1 mouse cellular context compared by ENCODE assay signal in the genomic region with DNA sequence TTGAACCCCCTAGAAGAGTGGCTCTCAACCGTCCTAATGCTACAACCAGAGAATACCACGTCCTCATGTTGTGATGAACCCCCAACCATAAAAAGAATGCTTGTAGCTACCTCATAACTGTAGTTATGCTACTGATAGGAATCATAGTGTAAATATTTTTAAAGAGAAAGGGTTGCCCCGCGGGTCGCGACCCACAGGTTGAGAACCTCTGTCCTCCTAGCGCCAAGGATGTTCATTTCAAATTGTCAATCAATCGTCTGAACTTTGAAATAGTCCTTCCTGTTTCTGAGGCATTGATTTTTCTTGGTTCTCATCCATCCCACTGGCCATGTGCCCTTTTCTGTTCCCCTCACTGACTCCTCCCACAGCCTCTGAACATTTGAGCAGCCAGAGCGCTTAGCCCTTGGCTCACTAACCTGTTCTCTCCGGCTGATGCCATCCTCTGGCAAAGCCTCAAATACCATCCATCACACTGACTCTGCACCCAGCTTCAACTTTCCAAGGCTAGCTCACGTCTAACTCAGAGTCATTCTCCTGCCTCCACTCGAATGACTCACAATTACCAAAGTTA.
TF ChIP-seq lines count a peak whose summit lies in the region.

No protein-coding gene starts in this region.

TF ChIP-seq in ES-E14, 5 proteins besides CTCF, POLR2A, EP300 and RAD21:
- TF ChIP-seq ZNF384 (IDR thresholded peaks at IDR 0.05; ENCODE audit: low read depth, low read length), result no peak
- peak; percentile 98 for TF ChIP-seq CHD2 (IDR thresholded peaks at IDR 0.05; ENCODE audit: low read depth, low read length)
